Mouse (Mus musculus) right cerebral cortex, postnatal 36 days (tissue): ENCODE results near the gene 9330182L06Rik.

Source experiments
- DNase-seq, 2 experiments: peaks; one replicate each; pipeline ENCODE4 v3.0.0; 2022; ENCODE audit warnings: low spot score in 2 of 2, mixed read lengths in 1 of 2

9330182L06Rik gene

GRCm38 (mm10) chr5:9361982-9362661 is 96.2 kb downstream of the 9330182L06Rik start:
- DNase-seq: no peak

DNA sequence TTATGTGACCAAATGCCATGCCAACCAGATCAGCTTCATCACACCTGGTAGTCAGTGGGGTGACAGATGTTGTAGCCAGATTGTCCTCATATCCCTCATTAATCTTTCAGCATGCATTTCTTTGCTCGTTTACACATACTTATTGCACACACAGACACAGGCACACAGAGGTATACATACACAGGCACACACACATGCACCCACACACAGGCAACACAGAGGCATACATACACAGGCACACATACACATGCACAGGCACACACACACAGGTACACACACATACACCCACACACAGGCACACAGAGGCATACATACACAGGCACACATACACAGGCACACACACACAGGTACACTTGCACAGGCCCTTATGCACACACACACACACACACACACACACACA is 99.0 kb downstream of the 9330182L06Rik start:
- DNase-seq: no peak

- no peak for DNase-seq
Measured at GRCm38 (mm10) chr5:9367920-9368692, 102.2 kb downstream of the 9330182L06Rik start.

- DNase-seq: no peak
Measured at GRCm38 (mm10) chr5:9371127-9371526, 105.2 kb downstream of the 9330182L06Rik start.

- DNase-seq: no peak
Measured at GRCm38 (mm10) chr5:9373341-9373740, 107.4 kb downstream of the 9330182L06Rik start.

DNA sequence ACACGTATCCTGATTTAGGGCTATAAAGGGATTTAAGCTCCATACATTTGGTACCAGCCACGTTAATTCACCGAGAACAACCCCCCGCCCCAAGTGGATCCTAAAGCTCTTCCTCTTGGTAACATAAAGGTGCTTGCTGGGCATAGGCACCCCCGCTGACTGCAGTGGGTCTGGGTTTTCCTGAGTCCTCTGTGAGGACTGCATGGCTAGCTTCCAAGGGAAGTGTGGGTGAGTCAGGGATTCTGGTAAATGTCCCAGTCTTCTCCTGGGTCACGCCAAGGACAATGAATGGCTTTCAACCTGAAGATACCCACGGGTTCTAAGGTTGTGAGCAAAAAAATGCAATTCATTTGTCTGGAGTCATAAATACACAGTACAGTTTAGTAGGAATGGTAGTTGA is 124.0 kb downstream of the 9330182L06Rik start:
- no peak for DNase-seq

GRCm38 (mm10) chr5:9391858-9392393 is 126.0 kb downstream of the 9330182L06Rik start:
- DNase-seq: no peak

- no peak for DNase-seq
Measured at GRCm38 (mm10) chr5:9417098-9417497, 151.2 kb downstream of the 9330182L06Rik start.

- no peak for DNase-seq
Measured at GRCm38 (mm10) chr5:9417802-9418201, 151.9 kb downstream of the 9330182L06Rik start.

- DNase-seq: no peak
Measured at GRCm38 (mm10) chr5:9419964-9420363, 154.0 kb downstream of the 9330182L06Rik start.

DNA sequence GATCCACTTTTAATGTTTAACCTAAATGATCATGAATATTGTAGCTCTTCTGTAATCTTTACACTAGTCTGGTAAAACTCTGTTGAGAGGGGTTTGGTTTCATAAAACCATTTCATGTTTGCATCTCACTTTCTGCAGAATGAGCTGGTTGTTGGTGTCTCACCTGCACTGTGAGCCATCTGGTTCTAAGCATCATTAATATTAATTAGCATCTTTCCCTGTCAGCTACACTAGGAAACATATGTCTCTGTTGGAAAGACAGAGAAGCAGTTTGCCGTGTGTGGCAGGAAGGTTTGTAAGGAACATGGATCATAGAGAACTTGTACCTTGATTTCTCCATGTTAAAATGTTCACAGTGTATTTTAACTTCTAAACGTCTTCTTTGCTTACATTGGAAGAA is 158.5 kb downstream of the 9330182L06Rik start:
- no peak for DNase-seq

DNA sequence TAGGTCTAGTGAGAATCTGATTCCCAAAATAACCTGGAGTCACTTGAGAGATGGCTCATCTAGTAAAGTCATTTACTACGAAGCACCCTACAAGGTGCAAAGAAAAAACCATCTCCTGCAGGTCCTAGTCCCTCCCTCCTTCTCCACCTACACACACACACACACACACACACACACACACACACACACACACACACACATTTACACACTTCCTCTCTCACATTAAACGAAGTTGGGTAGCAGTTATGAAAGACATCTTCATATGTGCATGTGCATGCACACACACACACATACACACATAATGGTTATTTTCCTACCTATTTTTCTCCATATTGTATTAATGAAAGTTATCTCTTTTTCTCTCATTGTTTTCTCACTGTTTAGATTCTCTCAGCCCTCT is 161.2 kb downstream of the 9330182L06Rik start:
- DNase-seq: no peak

DNA sequence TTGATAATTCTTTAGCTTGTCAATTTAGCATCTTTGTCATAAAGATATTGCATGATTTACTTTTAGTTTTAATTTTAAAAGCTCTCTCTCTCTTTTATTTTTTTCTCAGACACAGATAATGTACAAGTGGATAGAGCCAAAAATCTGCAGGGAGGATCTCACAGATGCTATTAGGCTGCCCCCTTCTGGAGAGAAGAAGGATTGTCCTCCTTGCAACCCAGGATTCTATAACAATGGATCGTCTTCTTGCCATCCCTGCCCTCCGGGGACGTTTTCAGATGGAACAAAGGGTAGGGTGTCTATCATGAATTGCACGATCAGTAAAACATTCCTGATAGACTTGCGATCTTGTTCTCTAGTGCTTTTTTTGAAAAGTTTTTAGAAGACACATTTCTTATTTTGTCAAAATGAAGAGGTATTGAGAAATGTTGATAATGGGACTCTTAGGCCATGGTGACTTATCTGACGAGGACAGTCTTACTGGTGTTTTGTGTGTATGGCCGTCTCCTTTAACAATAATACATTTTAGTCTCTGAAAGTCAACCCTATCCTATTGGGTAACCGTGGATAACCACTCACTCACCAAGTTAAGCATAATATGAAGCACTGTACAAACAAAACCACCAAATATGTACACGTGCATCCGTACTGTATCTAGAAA is 161.8 kb downstream of the 9330182L06Rik start:
- no peak for DNase-seq

DNA sequence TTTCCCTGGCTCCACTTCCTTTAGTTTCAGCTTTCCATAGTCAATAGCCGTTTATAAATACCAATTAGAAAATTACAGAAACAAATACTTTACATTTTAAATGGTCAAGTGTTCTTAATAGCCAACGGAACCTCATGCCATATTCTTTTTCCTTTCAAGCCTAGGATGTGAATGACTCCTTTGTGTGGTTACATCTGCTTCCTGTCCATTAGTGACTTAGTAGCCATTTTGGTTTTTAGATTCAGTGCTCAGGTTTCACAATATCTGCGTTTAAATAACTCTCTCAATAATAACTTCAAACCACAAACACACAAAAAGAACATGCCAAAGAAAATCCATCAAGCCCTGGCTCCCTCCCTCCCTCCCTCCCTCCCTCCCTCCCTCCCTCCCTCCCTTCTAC is 162.8 kb downstream of the 9330182L06Rik start:
- no peak for DNase-seq

DNA sequence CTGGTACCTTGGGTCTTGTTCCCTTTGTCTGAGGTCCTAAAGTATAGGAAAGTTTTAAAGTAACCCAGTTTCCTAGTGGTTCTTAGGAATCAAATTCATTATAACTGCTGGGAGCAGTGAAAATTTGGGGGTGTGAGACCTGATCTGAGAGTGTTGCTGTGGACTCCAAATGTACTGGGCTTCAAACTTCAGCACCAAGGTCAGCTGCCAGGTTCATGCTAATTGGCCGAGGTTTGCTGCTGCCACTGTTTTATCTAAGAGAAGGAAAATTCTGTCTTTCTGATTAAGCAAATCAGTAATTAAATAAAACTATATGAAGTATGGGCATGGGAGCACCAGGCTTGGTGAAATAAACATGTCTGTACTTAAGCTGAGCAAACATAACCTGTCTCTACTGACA is 180.2 kb downstream of the 9330182L06Rik start:
- DNase-seq: no peak

DNA sequence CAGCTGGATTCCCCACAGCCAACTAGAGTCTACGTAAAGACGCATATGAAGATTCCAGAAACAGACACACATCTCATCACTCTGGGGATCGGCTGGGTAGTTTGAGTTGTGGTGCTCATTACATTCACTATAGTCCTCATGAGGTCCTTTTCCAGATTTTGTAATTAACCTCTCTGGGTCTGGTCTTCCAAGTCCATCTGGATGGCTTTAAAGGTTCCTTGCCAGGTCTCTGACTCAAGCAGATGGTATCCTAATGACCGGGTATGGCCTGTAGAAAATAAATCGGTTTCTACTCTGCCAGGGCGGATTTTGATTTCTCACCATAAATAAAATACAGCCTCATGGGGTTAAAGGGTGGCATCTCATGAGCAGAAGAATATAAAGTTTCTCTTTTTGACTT is 183.0 kb downstream of the 9330182L06Rik start:
- DNase-seq: no peak

DNA sequence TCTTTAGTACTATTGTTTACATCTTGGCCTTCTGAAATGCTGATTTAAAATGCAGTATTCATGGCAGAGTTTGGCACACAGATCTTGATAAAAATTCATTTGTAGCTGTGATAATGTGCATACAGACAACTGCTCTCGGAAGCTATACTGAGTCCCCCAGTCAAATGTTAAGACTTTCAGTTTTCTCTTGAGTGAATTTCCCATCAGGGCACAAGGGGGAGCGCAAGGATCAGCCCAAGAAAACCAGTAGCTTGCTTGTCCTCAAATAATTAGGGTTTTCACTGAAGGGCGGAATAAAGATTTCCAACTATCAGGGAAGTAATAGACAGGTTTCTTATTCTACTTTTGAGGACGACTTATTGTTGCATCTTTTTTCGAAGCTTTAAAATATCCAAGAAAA is 183.7 kb downstream of the 9330182L06Rik start:
- DNase-seq: peak in 1 of 2 experiments; percentile 25

- DNase-seq: no peak
Measured at GRCm38 (mm10) chr5:9453298-9453697, 187.4 kb downstream of the 9330182L06Rik start.

DNA sequence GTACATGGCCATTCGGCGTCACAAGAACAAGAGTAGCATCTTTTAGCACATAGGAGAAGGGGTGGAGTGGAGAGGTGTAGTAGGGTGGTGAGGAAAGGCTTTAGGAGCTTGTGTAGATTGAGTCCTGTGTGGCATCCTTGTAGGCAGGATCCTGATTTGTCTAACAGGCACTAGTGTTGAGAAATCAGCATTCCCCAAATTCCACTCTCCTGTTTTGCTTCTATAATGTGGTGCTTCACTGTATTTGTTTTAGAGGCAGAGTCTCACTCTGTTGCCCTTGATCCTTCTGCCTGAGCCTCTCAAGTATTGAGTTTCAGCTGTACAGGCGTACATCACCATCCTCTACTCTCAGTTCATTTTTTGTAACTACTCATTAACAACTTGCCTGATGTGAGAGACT is 211.7 kb downstream of the 9330182L06Rik start:
- DNase-seq: no peak

- DNase-seq: peak; percentile 70 to 77
Measured at GRCm38 (mm10) chr5:9495456-9495855, 229.5 kb downstream of the 9330182L06Rik start.

DNA sequence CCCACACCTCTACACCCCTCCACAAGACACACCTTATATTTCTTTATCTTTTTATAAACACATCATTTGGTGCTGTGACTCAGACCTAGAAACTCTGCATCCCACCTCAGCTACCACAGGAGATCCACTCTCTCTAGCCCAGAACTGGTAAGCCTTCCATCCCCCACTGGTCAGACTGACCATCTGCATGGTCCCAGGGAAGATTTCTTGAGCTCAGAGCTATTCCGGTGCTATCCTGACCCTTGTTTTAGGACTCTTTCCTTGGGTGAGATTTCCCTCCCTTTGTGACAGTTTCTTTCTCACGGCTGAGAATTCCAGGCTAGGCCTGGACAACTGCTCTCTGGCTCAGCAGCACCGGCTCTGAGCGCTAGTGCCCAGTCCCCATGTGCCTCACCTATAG is 231.3 kb downstream of the 9330182L06Rik start:
- DNase-seq: no peak

DNA sequence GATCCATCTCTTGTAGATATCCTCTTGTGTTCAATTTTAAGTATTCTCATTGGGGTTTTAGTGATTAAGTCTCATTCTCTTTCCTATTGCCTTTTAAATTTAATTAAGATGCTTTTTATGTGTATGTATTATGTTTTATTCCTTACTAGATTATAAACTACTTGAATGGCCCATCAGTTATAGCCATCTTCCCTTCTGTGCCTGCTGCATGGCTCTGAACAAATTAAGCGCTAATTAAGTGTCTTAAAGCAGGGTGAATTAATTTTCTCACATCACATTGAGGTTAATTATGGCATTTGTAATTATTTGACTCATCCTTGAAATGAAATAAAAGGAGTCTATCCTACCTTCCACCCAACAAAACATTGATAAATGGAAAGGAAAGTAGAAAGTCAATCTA is 245.1 kb downstream of the 9330182L06Rik start:
- no peak for DNase-seq
